Mouse (Mus musculus): ENCODE data around the gene Sync. TPM values are rescaled to one million over a fixed set of nuclear protein-coding genes. Genes with fewer than 3 reads are reported as not detected.

Sync gene
- polyA plus RNA-seq, 1 experiment: 0.90 TPM

DNA sequence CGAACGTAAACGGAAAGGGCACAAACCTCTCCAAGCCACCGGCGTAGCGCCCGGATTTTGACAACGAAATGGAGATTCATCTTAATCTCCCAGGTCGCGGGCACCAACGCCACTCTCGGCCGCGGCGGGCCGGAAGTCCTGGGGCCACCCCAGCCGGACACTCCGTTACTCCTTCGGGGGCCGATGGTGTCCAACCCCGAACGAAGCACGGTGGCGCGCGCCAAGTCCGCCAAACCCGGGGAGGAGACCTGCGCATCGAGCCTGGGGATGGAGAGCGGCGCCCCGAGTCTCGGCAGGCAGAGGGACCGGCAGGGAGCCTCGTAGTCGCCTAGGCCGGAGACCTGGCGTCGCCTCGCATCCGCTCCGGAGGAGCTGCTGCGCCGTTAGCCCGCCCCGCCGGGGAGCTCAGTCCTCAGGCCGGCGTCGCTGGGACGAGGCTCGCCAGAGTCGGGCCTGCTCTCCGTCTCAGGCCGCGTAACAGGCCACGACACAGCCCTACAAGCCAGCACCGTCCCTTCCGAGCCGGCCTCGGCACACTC, 47.3 kb downstream of the Sync start:
- Histone ChIP-seq H3K27me3 (ENCODE audit: control insufficient read depth, insufficient read depth, low read length, poor library complexity, severe bottlenecking) (no peaks in the 10 kb centered on the region), H3K27ac (ENCODE audit: insufficient read depth, low read length) (peak overlapping the region; percentile 22), H3K9ac (ENCODE audit: low read depth, poor library complexity, severe bottlenecking) (peak overlapping the region; percentile 96), H3K4me1 (ENCODE audit: control insufficient read depth, insufficient read depth, low read length) (no peaks in the 10 kb centered on the region), H3K9me3 (replicated peaks; ENCODE audit: control insufficient read depth, insufficient read depth, low read length, poor library complexity, severe bottlenecking) (no peaks in the 10 kb centered on the region), H3K36me3 (ENCODE audit: control insufficient read depth, insufficient read depth, low read length, poor library complexity, severe bottlenecking) (peaks cover 39% of the 10 kb centered on the region), H3K4me3 (ENCODE audit: low read depth, low read length) (peak overlapping the region; percentile 93)
- TF ChIP-seq POLR2A (IDR thresholded peaks at IDR 0.05; ENCODE audit: insufficient read depth, low read length): no peak
- no peak for TF ChIP-seq EP300 (IDR thresholded peaks at IDR 0.05; ENCODE audit: insufficient read depth, low read depth, low read length)
- no peak for TF ChIP-seq CTCF (IDR thresholded peaks at IDR 0.05; ENCODE audit: low read depth, low read length)

DNA sequence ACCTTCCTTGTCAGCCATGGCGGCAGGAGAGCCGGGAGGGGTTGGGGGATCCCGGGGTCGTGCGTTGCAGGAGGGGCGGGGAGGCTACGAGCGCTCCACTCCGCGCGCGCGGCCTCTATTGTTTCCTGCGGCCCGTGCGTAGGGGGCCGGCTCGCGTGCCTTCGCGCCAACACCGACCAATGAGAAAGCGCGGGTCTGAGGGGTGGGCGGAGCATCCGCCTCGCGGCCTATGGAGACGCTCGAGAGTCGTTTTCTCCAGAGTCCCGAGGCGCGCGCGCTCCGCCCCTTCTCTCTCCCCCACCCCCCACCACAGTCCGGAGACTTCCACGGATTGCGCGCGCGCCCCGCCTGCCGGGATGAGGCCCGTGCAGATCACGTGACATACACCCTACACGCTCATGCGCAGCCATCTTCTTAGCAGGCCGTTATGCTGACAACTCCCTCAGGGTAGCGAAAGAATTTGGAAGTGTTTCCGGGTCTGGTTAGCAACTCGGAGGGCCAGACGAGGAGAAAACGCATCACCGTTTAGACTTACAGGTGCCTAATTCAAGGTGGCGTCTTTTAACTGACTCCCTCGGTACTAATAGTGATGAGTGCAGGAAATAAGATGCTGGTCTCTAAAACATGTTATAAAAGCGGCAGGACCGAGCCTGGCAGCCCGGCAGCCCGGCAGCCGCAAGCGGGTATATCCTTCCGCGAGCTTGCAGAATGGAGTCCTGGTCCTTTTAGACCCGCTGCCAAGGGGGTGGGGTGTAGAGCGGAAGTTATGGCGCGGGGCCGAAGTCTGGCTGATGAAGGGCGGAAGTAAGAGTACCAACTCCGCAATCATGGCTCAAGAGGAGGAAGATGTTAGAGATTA, 48.0 kb downstream of the Sync start, which contains the start of the genes Rbbp4 and Zbtb8os:
Gene Rbbp4 (minus strand): TSS at position 155 of the 859 bp plus-strand sequence.
Gene Zbtb8os (plus strand): TSS at position 480 of the 859 bp plus-strand sequence.
- Histone ChIP-seq H3K36me3 (ENCODE audit: control insufficient read depth, insufficient read depth, low read length, poor library complexity, severe bottlenecking) (peaks cover 36% of the 10 kb centered on the region), H3K27ac (ENCODE audit: insufficient read depth, low read length) (peak within 1 kb of the TSS; percentile 94), H3K9me3 (replicated peaks; ENCODE audit: control insufficient read depth, insufficient read depth, low read length, poor library complexity, severe bottlenecking) (no peaks in the 10 kb centered on the region), H3K4me3 (ENCODE audit: low read depth, low read length) (peak within 1 kb of the TSS; percentile 93), H3K9ac (ENCODE audit: low read depth, poor library complexity, severe bottlenecking) (peak within 1 kb of the TSS; percentile 96), H3K27me3 (ENCODE audit: control insufficient read depth, insufficient read depth, low read length, poor library complexity, severe bottlenecking) (no peaks in the 10 kb centered on the region), H3K4me1 (ENCODE audit: control insufficient read depth, insufficient read depth, low read length) (no peaks in the 10 kb centered on the region)
- TF ChIP-seq CTCF (IDR thresholded peaks at IDR 0.05; ENCODE audit: low read depth, low read length) (no peak), EP300 (IDR thresholded peaks at IDR 0.05; ENCODE audit: insufficient read depth, low read depth, low read length) (peak; percentile 71; the same call in 1 of the 2 replicates), POLR2A (IDR thresholded peaks at IDR 0.05; ENCODE audit: insufficient read depth, low read length) (peak; percentile 58)

DNA sequence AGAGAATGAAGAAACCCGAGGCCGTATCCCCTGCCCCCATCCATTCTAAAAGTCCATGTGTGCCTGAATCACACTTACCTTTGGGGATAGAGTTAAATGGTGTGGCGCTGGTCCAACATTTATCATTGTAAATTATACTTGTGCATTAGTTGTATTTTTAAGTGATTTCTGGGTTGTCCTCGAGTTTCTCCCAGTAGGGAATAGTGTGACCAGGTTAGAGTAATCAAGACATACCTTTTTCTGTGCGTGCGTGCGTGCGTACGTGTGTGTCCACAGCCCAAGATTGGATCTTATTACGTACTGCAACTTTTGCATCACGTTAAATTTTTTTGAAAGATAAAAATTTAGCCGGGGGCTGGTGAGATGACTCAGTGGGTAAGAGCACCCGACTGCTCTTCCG, 48.9 kb downstream of the Sync start:
- Histone ChIP-seq H3K9ac (ENCODE audit: low read depth, poor library complexity, severe bottlenecking) (peak overlapping the region; percentile 77), H3K27ac (ENCODE audit: insufficient read depth, low read length) (peak overlapping the region; percentile 94), H3K9me3 (replicated peaks; ENCODE audit: control insufficient read depth, insufficient read depth, low read length, poor library complexity, severe bottlenecking) (no peaks in the 10 kb centered on the region), H3K36me3 (ENCODE audit: control insufficient read depth, insufficient read depth, low read length, poor library complexity, severe bottlenecking) (peaks cover 29% of the 10 kb centered on the region), H3K4me1 (ENCODE audit: control insufficient read depth, insufficient read depth, low read length) (no peaks in the 10 kb centered on the region), H3K4me3 (ENCODE audit: low read depth, low read length) (peak overlapping the region; percentile 84), H3K27me3 (ENCODE audit: control insufficient read depth, insufficient read depth, low read length, poor library complexity, severe bottlenecking) (no peaks in the 10 kb centered on the region)
- TF ChIP-seq EP300 (IDR thresholded peaks at IDR 0.05; ENCODE audit: insufficient read depth, low read depth, low read length): no peak
- no peak for TF ChIP-seq POLR2A (IDR thresholded peaks at IDR 0.05; ENCODE audit: insufficient read depth, low read length)
- TF ChIP-seq CTCF (IDR thresholded peaks at IDR 0.05; ENCODE audit: low read depth, low read length): no peak

DNA sequence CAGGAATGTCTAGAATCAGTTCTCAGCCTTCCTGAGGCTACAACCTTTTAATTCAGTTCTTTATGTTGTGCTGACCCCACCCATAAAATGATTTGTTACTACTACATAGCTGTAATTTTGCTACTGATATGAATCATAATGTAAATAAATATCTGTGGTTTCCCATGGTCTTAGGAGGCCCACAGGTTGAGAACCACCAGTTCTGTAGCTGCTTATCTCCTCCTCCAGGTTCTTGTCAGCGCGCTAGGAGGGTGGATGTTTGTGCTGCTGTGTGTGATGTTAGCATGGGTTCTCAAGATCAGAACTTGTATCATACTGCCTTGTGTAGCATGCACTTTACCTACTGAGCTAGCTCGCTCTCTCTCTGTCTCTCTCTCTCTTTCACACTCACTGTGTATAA, 52.3 kb downstream of the Sync start:
- H3K36me3 ChIP-seq (ENCODE audit: control insufficient read depth, insufficient read depth, low read length, poor library complexity, severe bottlenecking): peaks cover 28% of the 10 kb centered on the region
- H3K9ac ChIP-seq (ENCODE audit: low read depth, poor library complexity, severe bottlenecking): no peak overlapping the region
- TF ChIP-seq CTCF (IDR thresholded peaks at IDR 0.05; ENCODE audit: low read depth, low read length) (no peak), EP300 (IDR thresholded peaks at IDR 0.05; ENCODE audit: insufficient read depth, low read depth, low read length) (no peak)

DNA sequence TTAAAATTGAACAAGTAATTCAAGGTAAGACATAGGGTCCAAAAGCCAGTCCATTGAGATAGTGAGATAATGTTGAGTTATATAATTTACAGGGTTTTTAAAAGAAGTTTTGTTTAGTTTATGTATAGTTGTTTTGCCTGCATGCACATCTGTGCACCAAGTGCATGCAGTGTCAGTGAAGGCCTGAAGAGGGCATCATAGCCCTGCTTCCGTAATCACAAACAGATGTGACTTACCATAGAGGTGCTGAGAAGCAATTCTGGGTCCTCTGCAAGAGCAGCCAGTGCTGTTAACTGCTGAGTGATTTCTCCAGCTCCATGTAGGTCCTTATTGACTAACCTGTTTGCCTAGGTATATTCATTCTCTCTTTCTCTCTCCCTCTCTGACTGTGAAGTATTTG, 54.5 kb downstream of the Sync start:
- Histone ChIP-seq H3K4me1 (ENCODE audit: control insufficient read depth, insufficient read depth, low read length) (no peaks in the 10 kb centered on the region), H3K9me3 (replicated peaks; ENCODE audit: control insufficient read depth, insufficient read depth, low read length, poor library complexity, severe bottlenecking) (no peaks in the 10 kb centered on the region), H3K9ac (ENCODE audit: low read depth, poor library complexity, severe bottlenecking) (no peak overlapping the region), H3K27ac (ENCODE audit: insufficient read depth, low read length) (no peak overlapping the region), H3K36me3 (ENCODE audit: control insufficient read depth, insufficient read depth, low read length, poor library complexity, severe bottlenecking) (peaks cover 31% of the 10 kb centered on the region), H3K4me3 (ENCODE audit: low read depth, low read length) (no peak overlapping the region), H3K27me3 (ENCODE audit: control insufficient read depth, insufficient read depth, low read length, poor library complexity, severe bottlenecking) (no peaks in the 10 kb centered on the region)
- TF ChIP-seq POLR2A (IDR thresholded peaks at IDR 0.05; ENCODE audit: insufficient read depth, low read length) (no peak), CTCF (IDR thresholded peaks at IDR 0.05; ENCODE audit: low read depth, low read length) (peak; percentile 44)

More for the DNA sequence above, 52.3 kb downstream of the Sync start:
- Histone ChIP-seq H3K4me1 (ENCODE audit: control insufficient read depth, insufficient read depth, low read length) (no peaks in the 10 kb centered on the region), H3K4me3 (ENCODE audit: low read depth, low read length) (no peak overlapping the region), H3K27me3 (ENCODE audit: control insufficient read depth, insufficient read depth, low read length, poor library complexity, severe bottlenecking) (no peaks in the 10 kb centered on the region), H3K9me3 (replicated peaks; ENCODE audit: control insufficient read depth, insufficient read depth, low read length, poor library complexity, severe bottlenecking) (no peaks in the 10 kb centered on the region), H3K27ac (ENCODE audit: insufficient read depth, low read length) (no peak overlapping the region)

DNA sequence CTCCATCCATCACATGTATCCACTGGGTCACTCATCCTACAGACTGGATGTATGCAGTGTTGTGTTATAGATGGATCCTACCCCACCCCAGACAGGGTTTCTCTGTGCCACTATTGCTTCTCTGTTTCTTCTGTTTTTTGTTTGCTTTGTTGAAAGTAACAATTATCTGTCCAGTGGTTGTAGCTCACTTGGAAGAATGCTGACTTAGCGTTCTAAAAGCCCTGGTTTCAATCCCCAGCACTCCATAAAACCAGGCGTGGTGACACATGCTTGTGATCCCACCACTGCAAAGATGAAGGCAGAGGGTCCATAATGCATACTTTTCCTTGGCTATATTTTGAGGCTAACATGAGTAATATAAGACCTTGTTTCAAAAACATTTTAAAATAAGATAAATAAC, 55.3 kb downstream of the Sync start:
- H3K36me3 ChIP-seq (ENCODE audit: control insufficient read depth, insufficient read depth, low read length, poor library complexity, severe bottlenecking): peaks cover 31% of the 10 kb centered on the region
- H3K9ac ChIP-seq (ENCODE audit: low read depth, poor library complexity, severe bottlenecking): no peak overlapping the region
- H3K9me3 ChIP-seq (replicated peaks; ENCODE audit: control insufficient read depth, insufficient read depth, low read length, poor library complexity, severe bottlenecking): no peaks in the 10 kb centered on the region
- TF ChIP-seq POLR2A (IDR thresholded peaks at IDR 0.05; ENCODE audit: insufficient read depth, low read length) (no peak), EP300 (IDR thresholded peaks at IDR 0.05; ENCODE audit: insufficient read depth, low read depth, low read length) (no peak)
- no peaks in the 10 kb centered on the region for H3K27me3 ChIP-seq (ENCODE audit: control insufficient read depth, insufficient read depth, low read length, poor library complexity, severe bottlenecking)
- H3K27ac ChIP-seq (ENCODE audit: insufficient read depth, low read length): no peak overlapping the region
- no peaks in the 10 kb centered on the region for H3K4me1 ChIP-seq (ENCODE audit: control insufficient read depth, insufficient read depth, low read length)
- no peak overlapping the region for H3K4me3 ChIP-seq (ENCODE audit: low read depth, low read length)
